Mouse (Mus musculus) testis, adult 2 months (tissue): Measurements from ENCODE around the gene Psors1c2.

Experiments
- CTCF ChIP-seq: fragments of 200-500 bp; IDR thresholded peaks from 2 replicates; pipeline ENCODE4 v1.5.1; 2012; ENCODE audit warnings: low read depth, mild to moderate bottlenecking, inconsistent platforms, low read length, moderate library complexity; ENCODE audit not compliant: control insufficient read depth, insufficient read depth, insufficient replicate concordance
- POLR2A ChIP-seq: fragments of 200-500 bp; IDR thresholded peaks from 2 replicates; pipeline ENCODE4 v1.6.1; 2012; ENCODE audit warnings: low read depth, mild to moderate bottlenecking, inconsistent platforms, low read length, moderate library complexity; ENCODE audit not compliant: control insufficient read depth

GRCm38 (mm10) chr17:35557351-35557750 lies 24.4 kb downstream of the Psors1c2 start:
- TF ChIP-seq CTCF (no peak), POLR2A (no peak)
